Mouse (Mus musculus) embryonic facial prominence, embryonic 13.5 days (tissue): Measurements from ENCODE around the gene Olfr1428. TPM values are rescaled to one million over a fixed set of nuclear protein-coding genes. Genes with fewer than 3 reads are reported as not detected.
"Not testable (repeated sequence)": the region's sequence is repeated elsewhere in the genome, so short reads cannot be mapped to it uniquely, and the experiment has no call there.

Experiments used
- ATAC-seq: fragments of 200-750 bp; cut with Nextera tagmentation; 2 replicates; pipeline ENCODE4 v1.8.0; 2017; ENCODE audit warnings: low read depth; ENCODE audit not compliant: insufficient number of reproducible peaks, insufficient read depth, low FRiP score, low TSS enrichment
- H3K27ac ChIP-seq: fragments of 300-500 bp; sonication (generic); 2 replicates; pipeline ENCODE4 v1.5.1; 2015; ENCODE audit warnings: moderate library complexity, mild to moderate bottlenecking, inconsistent platforms
- H3K27me3 ChIP-seq: fragments of 300-500 bp; sonication (generic); 2 replicates; pipeline ENCODE4 v1.6.1; 2015; ENCODE audit warnings: mild to moderate bottlenecking, inconsistent platforms
- H3K36me3 ChIP-seq: fragments of 300-500 bp; sonication (generic); 2 replicates; pipeline ENCODE4 v1.6.1; 2015; ENCODE audit warnings: mild to moderate bottlenecking, inconsistent platforms
- H3K4me1 ChIP-seq: fragments of 300-500 bp; sonication (generic); 2 replicates; pipeline ENCODE4 v1.6.1; 2015; ENCODE audit warnings: inconsistent platforms
- H3K4me2 ChIP-seq: fragments of 300-500 bp; sonication (generic); 2 replicates; pipeline ENCODE4 v1.6.1; 2015; ENCODE audit warnings: moderate library complexity, mild to moderate bottlenecking, inconsistent platforms
- H3K4me3 ChIP-seq: fragments of 300-500 bp; sonication (generic); 2 replicates; pipeline ENCODE4 v1.5.1; 2015; ENCODE audit warnings: mild to moderate bottlenecking, inconsistent platforms
- H3K9ac ChIP-seq: fragments of 300-500 bp; sonication (generic); 2 replicates; pipeline ENCODE4 v1.6.1; 2015; ENCODE audit warnings: mild to moderate bottlenecking, inconsistent platforms
- H3K9me3 ChIP-seq: fragments of 300-500 bp; sonication (generic); 2 replicates; pipeline ENCODE4 v1.6.1; 2016; ENCODE audit warnings: inconsistent platforms
- WGBS: fragments of 180-500 bp; shearing (Covaris S2); methylation state at CpG from one replicate; pipeline ENCODE4 v1.1.7; 2015; ENCODE audit warnings: mixed read lengths; 5-methylcytosine and 5-hydroxymethylcytosine counted together
- polyA plus RNA-seq: library from polyadenylated mRNA; unstranded; fragments of >200 nt; fragmentation: Nextera tagmentation; extraction: Ambion mirVana; gene quantifications from 2 replicates; pipeline ENCODE4 v1.2.1, GENCODE M21; 2015

Gene Olfr1428
- polyA plus RNA-seq: not detected in 2 replicates

- Histone ChIP-seq H3K27me3 (no peaks in the 10 kb centered on the region), H3K9ac (no peak within 1 kb of the TSS), H3K9me3 (no peaks in the 10 kb centered on the region), H3K4me1 (no peaks in the 10 kb centered on the region), H3K36me3 (no peaks in the 10 kb centered on the region), H3K4me2 (no peak within 1 kb of the TSS), H3K27ac (no peak within 1 kb of the TSS), H3K4me3 (no peak within 1 kb of the TSS)
- no peak for ATAC-seq
- WGBS: 83% methylated on average over 1 of the region's 1 CpGs
Measured at GRCm38 (mm10) chr19:12115797-12116196, at the start of gene Olfr1428. TSS of gene Olfr1428 (minus strand) at chr19:12115897.

- Histone ChIP-seq H3K4me2 (no peak overlapping the region), H3K4me3 (no peak overlapping the region), H3K27me3 (no peaks in the 10 kb centered on the region), H3K9ac (no peak overlapping the region), H3K4me1 (peaks cover 4% of the 10 kb centered on the region; the same call in 1 of the 2 replicates), H3K36me3 (no peaks in the 10 kb centered on the region), H3K9me3 (no peaks in the 10 kb centered on the region), H3K27ac (no peak overlapping the region)
- no peak for ATAC-seq
- 83% methylated on average over 3 of the region's 3 CpGs for WGBS
Measured at GRCm38 (mm10) chr19:12145452-12145851, 29.8 kb upstream of the Olfr1428 start.

GRCm38 (mm10) chr19:12143356-12143755 is 27.7 kb upstream of the Olfr1428 start:
- no peaks in the 10 kb centered on the region for H3K9me3 ChIP-seq
- H3K27me3 ChIP-seq: no peaks in the 10 kb centered on the region
- peak overlapping the region; percentile 74 for H3K27ac ChIP-seq
- no peak for ATAC-seq
- no peaks in the 10 kb centered on the region for H3K36me3 ChIP-seq
- H3K4me3 ChIP-seq: no peak overlapping the region
- H3K4me1 ChIP-seq: peaks cover 4% of the 10 kb centered on the region; the same call in 1 of the 2 replicates
- H3K4me2 ChIP-seq: peak overlapping the region; percentile 7; the same call in 1 of the 2 replicates
- 20% methylated on average over 1 of the region's 1 CpGs for WGBS
- no peak overlapping the region for H3K9ac ChIP-seq

- no peaks in the 10 kb centered on the region for H3K27me3 ChIP-seq
- H3K9me3 ChIP-seq: no peaks in the 10 kb centered on the region
- H3K36me3 ChIP-seq: no peaks in the 10 kb centered on the region
- H3K4me3 ChIP-seq: no peak overlapping the region
- no peak overlapping the region for H3K27ac ChIP-seq
- WGBS: 28% methylated on average over 2 of the region's 2 CpGs
- H3K9ac ChIP-seq: no peak overlapping the region
- no peak overlapping the region for H3K4me2 ChIP-seq
- ATAC-seq: no peak
- H3K4me1 ChIP-seq: no peaks in the 10 kb centered on the region
Measured at GRCm38 (mm10) chr19:12134289-12134688, 18.6 kb upstream of the Olfr1428 start.

- no peak within 1 kb of the TSS for H3K4me2 ChIP-seq
- WGBS: 64% methylated on average over 3 of the region's 3 CpGs
- no peak within 1 kb of the TSS for H3K4me3 ChIP-seq
- H3K27ac ChIP-seq: no peak within 1 kb of the TSS
- H3K4me1 ChIP-seq: no peaks in the 10 kb centered on the region
- H3K36me3 ChIP-seq: no peaks in the 10 kb centered on the region
- H3K9me3 ChIP-seq: no peaks in the 10 kb centered on the region
- no peak for ATAC-seq
- no peak within 1 kb of the TSS for H3K9ac ChIP-seq
- H3K27me3 ChIP-seq: no peaks in the 10 kb centered on the region
Measured at GRCm38 (mm10) chr19:12123103-12123502, 7.4 kb upstream of the Olfr1428 start, which contains the start of gene Olfr76. TSS of gene Olfr76 (minus strand) at chr19:12123203.

- Histone ChIP-seq H3K9ac (no peak overlapping the region), H3K4me2 (no peak overlapping the region), H3K27ac (no peak overlapping the region), H3K4me1 (no peaks in the 10 kb centered on the region), H3K27me3 (no peaks in the 10 kb centered on the region), H3K9me3 (no peaks in the 10 kb centered on the region), H3K36me3 (no peaks in the 10 kb centered on the region), H3K4me3 (no peak overlapping the region)
- ATAC-seq: no peak
- WGBS: 76% methylated on average over 3 of the region's 3 CpGs
Measured at GRCm38 (mm10) chr19:12116464-12116863, 767 bp upstream of the Olfr1428 start.

GRCm38 (mm10) chr19:12113807-12114206 is 1.9 kb downstream of the Olfr1428 start:
- WGBS: 64% methylated on average over 1 of the region's 1 CpGs
- H3K9me3 ChIP-seq: no peaks in the 10 kb centered on the region
- no peaks in the 10 kb centered on the region for H3K27me3 ChIP-seq
- no peak overlapping the region for H3K4me3 ChIP-seq
- H3K4me1 ChIP-seq: no peaks in the 10 kb centered on the region
- no peak overlapping the region for H3K4me2 ChIP-seq
- H3K9ac ChIP-seq: no peak overlapping the region
- ATAC-seq: no peak
- no peaks in the 10 kb centered on the region for H3K36me3 ChIP-seq
- no peak overlapping the region for H3K27ac ChIP-seq

- no peak overlapping the region for H3K4me3 ChIP-seq
- WGBS: 71% methylated on average over 1 of the region's 1 CpGs
- H3K36me3 ChIP-seq: no peaks in the 10 kb centered on the region
- no peaks in the 10 kb centered on the region for H3K4me1 ChIP-seq
- H3K27me3 ChIP-seq: no peaks in the 10 kb centered on the region
- no peak overlapping the region for H3K27ac ChIP-seq
- no peak for ATAC-seq
- no peak overlapping the region for H3K4me2 ChIP-seq
- H3K9ac ChIP-seq: no peak overlapping the region
- no peaks in the 10 kb centered on the region for H3K9me3 ChIP-seq
Measured at GRCm38 (mm10) chr19:12104541-12104940, 11.2 kb downstream of the Olfr1428 start.

GRCm38 (mm10) chr19:12103234-12103633 is 12.5 kb downstream of the Olfr1428 start, which contains the start of gene Olfr1427:
TSS of gene Olfr1427 (minus strand) at chr19:12103334.
- no peak for ATAC-seq
- Histone ChIP-seq H3K4me2 (no peak within 1 kb of the TSS), H3K27me3 (no peaks in the 10 kb centered on the region), H3K9me3 (no peaks in the 10 kb centered on the region), H3K4me1 (no peaks in the 10 kb centered on the region), H3K27ac (no peak within 1 kb of the TSS), H3K4me3 (no peak within 1 kb of the TSS), H3K36me3 (no peaks in the 10 kb centered on the region), H3K9ac (no peak within 1 kb of the TSS)
- 94% methylated on average over 2 of the region's 2 CpGs for WGBS

- no peaks in the 10 kb centered on the region for H3K4me1 ChIP-seq
- WGBS: 79% methylated on average over 1 of the region's 1 CpGs
- ATAC-seq: no peak
Measured at GRCm38 (mm10) chr19:12091913-12092312, 23.8 kb downstream of the Olfr1428 start, which contains the start of gene Olfr1426. TSS of gene Olfr1426 (minus strand) at chr19:12092013.

GRCm38 (mm10) chr19:12077631-12078030 is 38.1 kb downstream of the Olfr1428 start, which contains the start of gene Olfr1425:
TSS of gene Olfr1425 (minus strand) at chr19:12077731.
- H3K9me3 ChIP-seq, H3K4me1 ChIP-seq, H3K9ac ChIP-seq, H3K36me3 ChIP-seq, H3K4me3 ChIP-seq, H3K4me2 ChIP-seq, ATAC-seq, H3K27ac ChIP-seq, H3K27me3 ChIP-seq: not testable (repeated sequence)
- WGBS: 76% methylated on average over 4 of the region's 4 CpGs

More at GRCm38 (mm10) chr19:12091913-12092312, 23.8 kb downstream of the Olfr1428 start, which contains the start of gene Olfr1426:
- Histone ChIP-seq H3K27ac (no peak within 1 kb of the TSS), H3K36me3 (no peaks in the 10 kb centered on the region), H3K4me2 (no peak within 1 kb of the TSS), H3K9ac (no peak within 1 kb of the TSS), H3K27me3 (no peaks in the 10 kb centered on the region), H3K4me3 (no peak within 1 kb of the TSS), H3K9me3 (no peaks in the 10 kb centered on the region)

- not testable (repeated sequence) for H3K36me3 ChIP-seq, H3K4me2 ChIP-seq, H3K27ac ChIP-seq, H3K4me3 ChIP-seq, H3K27me3 ChIP-seq, H3K9me3 ChIP-seq, H3K4me1 ChIP-seq, ATAC-seq, H3K9ac ChIP-seq
- 71% methylated on average over 1 of the region's 1 CpGs for WGBS
Measured at GRCm38 (mm10) chr19:12069546-12069945, 46.2 kb downstream of the Olfr1428 start.
